Mouse (Mus musculus): ENCODE data around the gene Hfe. TPM values are rescaled to one million over a fixed set of nuclear protein-coding genes. Genes with fewer than 3 reads are reported as not detected.
"Not testable (repeated sequence)": the region's sequence is repeated elsewhere in the genome, so short reads cannot be mapped to it uniquely, and the experiment has no call there.

Gene Hfe
- polyA plus RNA-seq, 1 experiment from 2014 or later = 26.3 TPM

GRCm38 (mm10) chr13:23749563-23750121 lies 39.0 kb upstream of the Hfe start:
- Histone ChIP-seq H3K9ac (replicated peaks; ENCODE audit: low read depth) (no peak overlapping the region), H3K4me1 (ENCODE audit: insufficient read depth, low read depth, low read length) (no peaks in the 10 kb centered on the region; the same call in 1 of the 2 replicates), H3K27ac (ENCODE audit: low read length) (no peak overlapping the region), H3K9me3 (ENCODE audit: low read length) (no peaks in the 10 kb centered on the region), H3K4me2 (replicated peaks; ENCODE audit: low read depth, low read length) (no peak overlapping the region), H3K27me3 (replicated peaks; ENCODE audit: insufficient read depth, low read length) (no peaks in the 10 kb centered on the region), H3K36me3 (ENCODE audit: insufficient read depth, low read length) (no peaks in the 10 kb centered on the region), H3K4me3 (ENCODE audit: low read depth, low read length) (no peak overlapping the region)
- 86% methylated on average over 5 of the region's 5 CpGs for WGBS
- TF ChIP-seq CTCF (IDR thresholded peaks at IDR 0.05) = no peak
- peak; percentile 52; the same call in 1 of the 2 replicates for TF ChIP-seq EP300 (IDR thresholded peaks at IDR 0.05)
- DNase-seq (ENCODE audit: low spot score) (no peak), ATAC-seq (no peak)

GRCm38 (mm10) chr13:23747892-23748288 lies 37.2 kb upstream of the Hfe start:
- no peak overlapping the region for H3K4me3 ChIP-seq (ENCODE audit: low read depth, low read length)

GRCm38 (mm10) chr13:23747081-23747891 lies 36.6 kb upstream of the Hfe start:
- DNase-seq (ENCODE audit: low spot score) (no peak), ATAC-seq (peak; percentile 8)
- H3K4me1 ChIP-seq (ENCODE audit: insufficient read depth, low read depth, low read length) = no peaks in the 10 kb centered on the region; the same call in 1 of the 2 replicates
- peak overlapping the region; percentile 91 for H3K27ac ChIP-seq (ENCODE audit: low read length)
- H3K36me3 ChIP-seq (ENCODE audit: insufficient read depth, low read length) = no peaks in the 10 kb centered on the region
- TF ChIP-seq EP300 (IDR thresholded peaks at IDR 0.05) (no peak), CTCF (IDR thresholded peaks at IDR 0.05) (no peak)
- peak overlapping the region; percentile 20; the same call in 1 of the 2 replicates for H3K4me3 ChIP-seq (ENCODE audit: low read depth, low read length)
- WGBS = 4% methylated on average over 9 of the region's 13 CpGs
- H3K9me3 ChIP-seq (ENCODE audit: low read length) = no peaks in the 10 kb centered on the region
- no peak overlapping the region for H3K9ac ChIP-seq (replicated peaks; ENCODE audit: low read depth)
- H3K4me2 ChIP-seq (replicated peaks; ENCODE audit: low read depth, low read length) = peak overlapping the region; percentile 46
- H3K27me3 ChIP-seq (replicated peaks; ENCODE audit: insufficient read depth, low read length) = no peaks in the 10 kb centered on the region

More at GRCm38 (mm10) chr13:23747892-23748288, 37.2 kb upstream of the Hfe start:
- no peaks in the 10 kb centered on the region for H3K9me3 ChIP-seq (ENCODE audit: low read length)
- H3K36me3 ChIP-seq (ENCODE audit: insufficient read depth, low read length) = no peaks in the 10 kb centered on the region
- ATAC-seq (no peak), DNase-seq (ENCODE audit: low spot score) (no peak)
- no peaks in the 10 kb centered on the region for H3K27me3 ChIP-seq (replicated peaks; ENCODE audit: insufficient read depth, low read length)
- no peak overlapping the region for H3K4me2 ChIP-seq (replicated peaks; ENCODE audit: low read depth, low read length)
- no peaks in the 10 kb centered on the region; the same call in 1 of the 2 replicates for H3K4me1 ChIP-seq (ENCODE audit: insufficient read depth, low read depth, low read length)
- WGBS = 3% methylated on average over 4 of the region's 4 CpGs
- TF ChIP-seq CTCF (IDR thresholded peaks at IDR 0.05) (no peak), EP300 (IDR thresholded peaks at IDR 0.05) (no peak)
- no peak overlapping the region for H3K27ac ChIP-seq (ENCODE audit: low read length)
- no peak overlapping the region for H3K9ac ChIP-seq (replicated peaks; ENCODE audit: low read depth)

GRCm38 (mm10) chr13:23746201-23747080 lies 35.8 kb upstream of the Hfe start, which contains the start of gene Hist1h2bb:
Gene Hist1h2bb (plus strand): TSS chr13:23746734.
- peak; percentile 92 for ATAC-seq
- H3K36me3 ChIP-seq (ENCODE audit: insufficient read depth, low read length); H3K4me1 ChIP-seq (ENCODE audit: insufficient read depth, low read depth, low read length); H3K9me3 ChIP-seq (ENCODE audit: low read length); H3K9ac ChIP-seq (replicated peaks; ENCODE audit: low read depth); H3K27me3 ChIP-seq (replicated peaks; ENCODE audit: insufficient read depth, low read length): not testable (repeated sequence)
- WGBS = under 1% methylated on average over 35 of the region's 58 CpGs
- Histone ChIP-seq H3K27ac (ENCODE audit: low read length) (peak within 1 kb of the TSS; percentile 91), H3K4me3 (ENCODE audit: low read depth, low read length) (peak within 1 kb of the TSS; percentile 20), H3K4me2 (replicated peaks; ENCODE audit: low read depth, low read length) (peak within 1 kb of the TSS; percentile 55)
- DNase-seq (ENCODE audit: low spot score) = peak; percentile 99
- TF ChIP-seq CTCF (IDR thresholded peaks at IDR 0.05) (peak; percentile 40), EP300 (IDR thresholded peaks at IDR 0.05) (peak; percentile 93)

GRCm38 (mm10) chr13:23745381-23746161 lies 34.9 kb upstream of the Hfe start, which contains the start of gene Hist1h3c:
Gene Hist1h3c (minus strand): TSS chr13:23745602.
- ATAC-seq (peak; percentile 59), DNase-seq (ENCODE audit: low spot score) (peak; percentile 97)
- WGBS = under 1% methylated on average over 22 of the region's 28 CpGs
- H3K9me3 ChIP-seq (ENCODE audit: low read length) = no peaks in the 10 kb centered on the region
- H3K4me3 ChIP-seq (ENCODE audit: low read depth, low read length) = peak within 1 kb of the TSS; percentile 20
- peak within 1 kb of the TSS; percentile 91 for H3K27ac ChIP-seq (ENCODE audit: low read length)
- no peaks in the 10 kb centered on the region for H3K36me3 ChIP-seq (ENCODE audit: insufficient read depth, low read length)
- peak within 1 kb of the TSS; percentile 55 for H3K4me2 ChIP-seq (replicated peaks; ENCODE audit: low read depth, low read length)
- H3K9ac ChIP-seq (replicated peaks; ENCODE audit: low read depth) = no peak within 1 kb of the TSS
- TF ChIP-seq EP300 (IDR thresholded peaks at IDR 0.05) (peak; percentile 32; the same call in 1 of the 2 replicates), CTCF (IDR thresholded peaks at IDR 0.05) (no peak)
- H3K4me1 ChIP-seq (ENCODE audit: insufficient read depth, low read depth, low read length) = no peaks in the 10 kb centered on the region; the same call in 1 of the 2 replicates
- H3K27me3 ChIP-seq (replicated peaks; ENCODE audit: insufficient read depth, low read length) = no peaks in the 10 kb centered on the region
